Mouse (Mus musculus) heart, postnatal 0 days (tissue): ENCODE measurements around the gene Rab4b.

ENCODE experiments used
- CTCF ChIP-seq: IDR thresholded peaks from 2 replicates; pipeline ENCODE4 v1.5.1; 2016; ENCODE audit warnings: antibody characterized with exemption, control low read depth, low read depth
- EP300 ChIP-seq: IDR thresholded peaks from 2 replicates; pipeline ENCODE4 v1.6.1; 2016; ENCODE audit warnings: antibody characterized with exemption, low read depth

DNA sequence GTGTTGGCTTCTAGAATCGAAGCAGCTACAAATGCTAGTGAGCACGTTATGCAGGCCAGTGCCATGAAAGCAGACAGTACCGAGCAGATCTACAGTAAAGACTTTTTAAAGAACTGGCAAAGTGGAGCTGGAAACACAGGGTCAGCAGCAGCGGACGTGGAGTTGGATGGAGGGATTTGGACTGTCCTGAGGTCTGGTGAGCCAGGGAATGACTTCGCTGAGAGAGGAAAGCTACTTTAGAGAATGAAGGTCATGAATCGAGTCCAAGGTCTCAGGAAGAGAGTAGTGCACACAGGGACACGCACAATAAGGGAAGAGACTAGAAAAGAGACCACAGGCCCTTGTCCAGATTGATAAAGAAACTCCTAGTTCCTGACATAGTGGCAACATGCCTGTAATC is 18.9 kb upstream of the Rab4b start:
- TF ChIP-seq CTCF (no peak), EP300 (no peak)
